Mouse (Mus musculus): ENCODE results near the gene Akap7.

Gene Akap7

GRCm38 (mm10) chr10:25307770-25308169 is at the start of gene Akap7:
Gene Akap7 (minus strand): TSS chr10:25307870.
- no peak for DNase-seq (ENCODE audit: low spot score in 2 of 2)

DNA sequence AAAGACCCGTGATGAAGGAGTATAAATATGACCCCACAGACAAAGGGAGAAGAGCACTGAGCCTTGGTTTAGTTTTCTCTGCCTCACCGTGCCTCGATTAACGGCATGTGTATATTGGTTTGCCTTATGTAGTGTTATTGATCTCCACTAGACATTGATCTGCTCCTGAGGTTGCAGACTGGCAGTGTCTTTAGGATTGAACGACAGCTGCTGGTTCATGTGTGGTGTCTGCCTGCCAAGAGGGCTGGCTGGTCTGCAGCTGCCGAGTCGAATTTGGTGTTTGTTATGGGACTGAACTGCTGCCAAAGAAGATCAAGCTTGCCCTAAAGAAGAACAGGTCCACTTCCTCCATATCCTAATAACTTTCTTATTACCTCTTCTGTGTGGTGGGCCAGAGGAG is 46.7 kb upstream of the Akap7 start:
- no peak for DNase-seq (ENCODE audit: low spot score in 2 of 2)

GRCm38 (mm10) chr10:25353941-25354340 is 46.3 kb upstream of the Akap7 start:
- DNase-seq (ENCODE audit: low spot score in 2 of 2) = no peak

DNA sequence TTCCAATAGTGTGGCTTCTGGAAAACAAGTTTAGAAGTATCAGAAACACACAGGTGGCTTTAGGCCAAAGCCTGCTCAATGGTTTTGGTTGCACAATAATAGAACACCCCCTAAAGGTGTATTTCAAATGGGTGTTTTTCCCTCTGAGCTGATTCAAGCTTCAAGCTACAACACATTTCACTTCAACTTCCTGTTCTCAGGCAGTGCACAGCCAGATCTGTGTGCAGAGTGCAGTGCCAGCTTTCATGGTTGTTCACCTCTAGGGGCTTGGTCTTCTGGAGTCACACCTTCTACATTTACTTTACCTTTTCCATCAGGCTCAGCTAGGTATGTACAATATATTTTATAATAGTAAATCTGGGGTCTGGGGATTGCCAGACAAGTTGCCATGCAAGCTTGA is 35.1 kb upstream of the Akap7 start:
- DNase-seq (ENCODE audit: low spot score in 2 of 2) = no peak

- DNase-seq (ENCODE audit: low spot score in 2 of 2) = no peak
Measured at GRCm38 (mm10) chr10:25340675-25341074, 33.0 kb upstream of the Akap7 start.

- no peak for DNase-seq (ENCODE audit: low spot score in 2 of 2)
Measured at GRCm38 (mm10) chr10:25333390-25334079, 25.9 kb upstream of the Akap7 start.

DNA sequence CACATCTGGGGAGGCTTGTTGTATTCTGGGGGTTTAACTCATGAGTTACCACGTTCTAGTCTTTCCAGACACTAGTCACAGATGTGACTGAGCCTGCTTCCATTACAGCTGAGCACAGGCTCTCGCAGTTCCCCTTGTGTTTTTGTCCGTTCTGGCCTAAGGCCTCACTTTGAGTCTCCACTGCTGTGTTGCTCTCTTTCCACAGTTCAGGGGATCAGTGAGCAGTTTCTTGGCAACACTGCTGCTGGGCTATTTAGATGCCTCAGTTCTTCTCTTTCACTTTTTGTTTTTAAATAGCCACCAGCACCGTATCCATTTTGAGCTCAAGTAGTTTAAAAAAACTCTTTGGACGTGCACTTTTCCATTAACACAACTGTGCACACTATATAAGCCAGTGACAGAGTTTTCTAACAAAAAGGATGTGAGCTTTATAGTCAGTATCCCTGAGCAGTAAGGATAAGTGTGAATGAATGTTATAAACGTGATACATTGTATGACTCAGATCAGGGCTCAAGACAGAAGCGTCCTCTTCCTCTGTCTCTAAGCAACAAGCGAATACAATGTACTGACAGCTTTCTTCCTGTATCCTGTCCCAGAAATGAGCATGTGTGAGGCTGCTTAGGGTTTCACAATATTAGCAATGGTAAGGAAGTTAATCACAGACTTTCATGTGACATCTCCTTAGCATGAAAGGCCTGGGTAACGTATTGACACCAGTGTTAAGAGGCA is 23.8 kb upstream of the Akap7 start:
- no peak for DNase-seq (ENCODE audit: low spot score in 2 of 2)

- DNase-seq (ENCODE audit: low spot score in 2 of 2) = no peak
Measured at GRCm38 (mm10) chr10:25330094-25330493, 22.4 kb upstream of the Akap7 start.

DNA sequence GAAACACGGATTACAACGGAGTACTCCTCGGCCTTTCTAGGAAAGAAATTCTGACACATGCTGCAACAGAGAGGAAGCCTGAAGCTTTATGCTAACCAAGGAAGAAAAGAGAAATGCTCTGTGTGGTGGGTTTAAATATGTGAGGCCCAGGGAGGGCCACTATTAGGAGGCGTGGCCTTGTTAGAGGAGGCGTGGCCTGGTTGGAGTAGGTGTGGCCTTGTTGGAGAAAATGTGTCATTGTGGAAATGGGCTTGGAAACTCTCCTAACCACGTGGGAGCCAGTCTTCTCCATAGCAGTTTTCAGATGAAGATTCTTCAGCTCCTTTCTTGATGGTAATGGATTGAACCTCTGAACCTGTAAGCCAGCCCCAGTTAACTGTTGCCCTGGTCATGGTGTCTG is 19.8 kb upstream of the Akap7 start:
- DNase-seq (ENCODE audit: low spot score in 2 of 2) = no peak

- no peak for DNase-seq (ENCODE audit: low spot score in 2 of 2)
Measured at GRCm38 (mm10) chr10:25325690-25326089, 18.0 kb upstream of the Akap7 start.

DNA sequence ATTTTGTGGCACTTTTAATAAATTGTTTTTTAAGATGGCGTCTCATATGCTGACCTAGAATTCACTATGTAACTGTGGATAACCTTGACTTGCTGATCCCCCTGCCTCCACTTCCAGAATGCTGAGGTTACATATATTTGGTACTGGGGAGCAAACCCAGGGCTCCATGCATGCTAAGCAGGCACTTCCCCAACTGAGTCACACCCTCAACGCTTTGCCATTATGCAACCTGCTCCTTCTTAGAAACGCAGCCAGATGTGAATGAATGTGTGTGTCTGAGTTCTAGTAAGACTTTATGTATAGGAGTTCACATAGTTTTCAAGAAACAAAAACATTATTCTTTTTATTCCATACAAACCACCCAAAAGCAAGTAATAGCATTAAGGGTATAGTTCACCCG is 13.5 kb upstream of the Akap7 start:
- no peak for DNase-seq (ENCODE audit: low spot score in 2 of 2)

DNA sequence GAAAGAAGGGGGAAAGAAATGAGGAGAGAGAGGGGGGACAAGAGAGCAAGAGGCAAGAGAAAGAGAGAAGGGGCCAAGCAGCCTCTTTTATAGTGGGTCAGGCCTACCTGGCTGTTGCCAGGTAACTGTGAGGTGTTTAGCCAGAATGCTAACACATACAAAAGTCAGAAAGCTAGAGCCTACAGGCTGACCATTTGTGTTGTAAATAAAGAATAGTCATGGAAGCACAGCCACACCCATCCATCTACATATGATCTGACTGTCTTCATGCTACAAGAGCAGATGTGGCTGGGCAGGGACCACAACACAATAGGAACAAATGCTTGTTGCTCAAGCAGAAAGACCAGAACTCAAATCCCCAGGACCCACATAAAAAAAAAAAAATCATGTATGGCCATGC is 11.9 kb upstream of the Akap7 start:
- no peak for DNase-seq (ENCODE audit: low spot score in 2 of 2)

DNA sequence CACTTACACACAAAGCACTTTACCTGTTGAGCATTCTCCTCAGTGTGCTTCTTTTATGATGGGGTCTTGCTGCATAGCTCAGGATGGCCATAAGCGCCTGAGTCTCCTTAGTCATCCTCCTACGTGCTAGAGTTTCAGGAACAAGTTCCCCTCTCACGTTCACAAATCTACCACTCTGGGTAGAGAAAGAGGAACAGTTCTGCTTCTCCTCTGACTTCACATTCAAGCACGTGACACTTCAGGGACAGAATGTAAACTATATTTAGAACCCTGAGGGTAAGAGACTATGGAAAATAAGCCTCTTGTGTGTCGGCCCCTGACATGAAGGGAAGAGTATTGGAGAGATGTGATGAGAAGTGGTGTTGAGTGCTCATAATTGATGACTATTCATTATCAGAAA is 10.7 kb upstream of the Akap7 start:
- DNase-seq (ENCODE audit: low spot score in 2 of 2) = no peak

- DNase-seq (ENCODE audit: low spot score in 2 of 2) = no peak
Measured at GRCm38 (mm10) chr10:25317665-25318064, 10.0 kb upstream of the Akap7 start.

DNA sequence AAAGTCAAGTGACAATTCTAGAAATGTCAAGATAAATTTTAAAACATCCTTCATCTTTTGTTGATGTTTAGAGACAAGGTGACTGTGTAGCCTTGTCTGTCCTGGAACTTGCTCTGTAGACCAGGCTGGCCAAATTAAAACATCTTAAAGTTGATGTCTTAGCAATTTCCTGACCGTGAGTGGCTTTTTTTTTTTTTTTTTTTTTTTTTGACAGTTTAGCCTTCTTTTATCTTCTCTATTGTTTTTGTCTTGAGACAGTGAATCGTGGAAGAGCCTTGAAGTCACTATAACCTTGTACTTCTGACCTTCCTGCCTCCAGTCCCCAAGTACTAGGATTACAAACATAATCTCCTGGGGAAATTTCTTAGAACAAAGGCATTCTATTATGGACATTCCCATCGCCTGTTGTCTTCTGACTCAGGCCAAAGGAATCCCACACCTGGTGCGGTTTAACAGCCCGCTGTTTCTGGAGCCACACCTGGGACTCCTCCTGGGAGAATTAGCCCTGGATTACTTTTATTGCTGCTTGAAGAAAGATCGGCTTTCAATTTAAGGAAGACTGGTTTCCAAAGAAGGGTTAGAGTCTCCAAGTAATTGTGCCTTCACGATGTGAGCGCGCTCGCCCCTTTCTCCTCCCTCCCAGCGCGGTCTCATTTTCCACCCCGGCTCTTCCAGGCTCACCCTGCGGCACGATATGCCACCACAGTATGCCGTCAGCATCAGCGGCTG is 6.3 kb upstream of the Akap7 start:
- DNase-seq (ENCODE audit: low spot score in 2 of 2) = no peak

DNA sequence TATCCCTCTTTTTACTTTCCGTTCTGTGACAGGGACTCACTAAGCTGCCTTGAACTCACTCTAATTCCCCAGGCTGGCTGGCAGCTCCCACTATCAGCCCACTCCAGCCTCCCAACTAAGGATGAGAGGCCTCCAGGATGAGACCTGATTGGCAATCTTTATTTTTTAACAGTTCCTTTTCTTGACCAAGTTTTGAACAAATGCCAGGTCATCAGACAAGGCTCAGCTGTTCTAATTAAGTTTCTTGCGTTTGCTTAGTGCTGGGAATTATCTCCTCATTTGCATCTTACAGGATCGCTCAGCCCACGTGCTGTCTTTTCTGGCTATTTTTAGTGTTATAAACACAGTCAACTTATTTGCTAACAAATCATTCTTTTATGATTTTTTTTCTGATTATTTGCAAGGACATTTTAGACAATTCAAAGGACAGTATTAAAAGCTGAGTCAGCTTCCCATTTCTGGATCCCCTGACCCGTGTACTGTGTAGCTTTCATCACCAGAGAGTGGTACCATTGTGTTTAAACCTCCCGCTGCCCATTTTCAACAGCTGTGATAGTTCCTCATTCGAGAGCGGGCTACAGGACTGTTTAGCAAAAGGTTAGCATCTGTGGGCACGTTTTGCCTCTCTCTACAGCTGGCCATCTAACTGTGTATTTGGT is 4.0 kb upstream of the Akap7 start:
- DNase-seq (ENCODE audit: low spot score in 2 of 2) = no peak

GRCm38 (mm10) chr10:25310736-25311135 is 3.1 kb upstream of the Akap7 start:
- no peak for DNase-seq (ENCODE audit: low spot score in 2 of 2)

DNA sequence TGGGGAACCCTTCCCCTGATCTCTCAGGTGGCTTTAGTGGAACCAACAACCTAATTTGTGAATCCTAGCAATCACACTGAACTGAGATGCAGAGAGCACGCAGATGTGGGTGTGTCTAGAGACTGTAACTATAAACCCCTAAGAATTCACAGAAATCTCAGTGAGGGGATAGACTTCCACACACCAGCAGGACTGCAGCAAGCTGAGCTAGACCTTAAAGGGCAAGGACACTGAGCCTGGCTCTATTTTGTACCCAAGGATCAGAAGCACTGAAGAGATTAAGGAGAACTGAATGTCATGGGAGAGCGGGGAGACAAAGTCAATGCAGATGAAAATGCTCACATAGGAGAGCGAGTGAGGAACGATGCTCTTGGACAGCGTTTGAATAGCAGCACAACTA is 2.3 kb upstream of the Akap7 start:
- DNase-seq (ENCODE audit: low spot score in 2 of 2) = no peak

- DNase-seq (ENCODE audit: low spot score in 2 of 2) = no peak
Measured at GRCm38 (mm10) chr10:25305146-25305545, 2.5 kb downstream of the Akap7 start.

DNA sequence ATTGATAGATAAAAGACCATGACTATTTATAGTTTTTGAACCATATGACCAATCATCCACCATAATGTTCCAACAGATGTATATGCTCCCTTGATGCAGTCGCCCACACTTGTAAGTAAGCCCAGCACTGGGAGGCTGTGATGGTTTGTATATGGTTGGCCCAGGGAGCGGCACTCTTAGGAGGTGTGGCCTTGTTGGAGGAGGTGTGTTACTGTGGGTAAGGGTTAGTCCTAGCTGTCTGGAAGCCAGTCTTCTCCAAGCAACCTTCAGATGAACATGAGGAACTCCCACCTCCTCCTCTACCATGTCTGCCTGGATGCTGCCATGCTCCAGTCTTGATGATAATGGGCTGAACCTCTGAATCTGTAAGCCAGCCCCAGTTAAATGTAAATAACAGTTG is 3.1 kb downstream of the Akap7 start:
- no peak for DNase-seq (ENCODE audit: low spot score in 2 of 2)

GRCm38 (mm10) chr10:25299031-25299529 is 8.6 kb downstream of the Akap7 start:
- DNase-seq (ENCODE audit: low spot score in 2 of 2) = peak; percentile 50 to 66

DNA sequence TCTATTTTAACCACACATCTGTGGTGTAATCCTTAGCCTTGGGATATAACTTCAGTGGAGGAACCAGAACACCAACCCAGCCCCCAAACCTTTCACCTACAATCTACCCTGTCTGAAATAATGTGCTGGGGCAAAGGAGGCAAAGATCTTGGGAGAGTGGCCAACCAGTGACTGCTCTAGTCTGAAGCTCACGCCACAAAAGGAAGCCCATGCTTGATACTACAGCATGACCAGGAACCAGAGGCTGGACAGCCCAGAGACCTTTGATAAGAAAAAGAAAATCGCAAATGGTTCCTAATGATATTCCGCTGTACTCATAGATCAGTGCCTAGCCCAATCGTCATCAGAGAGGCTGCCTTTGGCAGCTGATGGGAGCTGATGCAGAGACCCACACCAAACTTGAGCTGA is 9.4 kb downstream of the Akap7 start:
- DNase-seq (ENCODE audit: low spot score in 2 of 2) = no peak

Measured in spleen, postnatal 4 days (tissue).